Mouse (Mus musculus) left cerebral cortex, adult 11 months (tissue): ENCODE data around the gene Proser3.

ENCODE experiments used
- DNase-seq: peaks from one replicate; pipeline ENCODE4 v3.0.0; 2022; ENCODE audit warnings: low spot score

Gene Proser3

GRCm38 (mm10) chr7:30579950-30580349 lies 27.9 kb upstream of the Proser3 start:
- no peak for DNase-seq

- no peak for DNase-seq
Observed at GRCm38 (mm10) chr7:30572969-30573368, 20.9 kb upstream of the Proser3 start.

- DNase-seq, result no peak
Observed at GRCm38 (mm10) chr7:30572389-30572788, 20.3 kb upstream of the Proser3 start.

GRCm38 (mm10) chr7:30567555-30567954 lies 15.5 kb upstream of the Proser3 start:
- no peak for DNase-seq

GRCm38 (mm10) chr7:30566033-30566432 lies 13.9 kb upstream of the Proser3 start:
- no peak for DNase-seq

- no peak for DNase-seq
Observed at GRCm38 (mm10) chr7:30564970-30565571, 13.0 kb upstream of the Proser3 start, which contains the start of gene Igflr1. TSS of gene Igflr1 (plus strand) at chr7:30565427.

- no peak for DNase-seq
Observed at GRCm38 (mm10) chr7:30563906-30564280, 11.8 kb upstream of the Proser3 start.

- peak; percentile 93 for DNase-seq
Observed at GRCm38 (mm10) chr7:30563117-30563905, 11.2 kb upstream of the Proser3 start, which contains the start of the genes U2af1l4, Gm49396 and Psenen. TSS of gene U2af1l4 (plus strand) at chr7:30563301. TSS of gene Gm49396 (plus strand) at chr7:30563344. TSS of gene Psenen (minus strand) at chr7:30563627.

- no peak for DNase-seq
Observed at GRCm38 (mm10) chr7:30562526-30563116, 10.5 kb upstream of the Proser3 start.

- no peak for DNase-seq
Observed at GRCm38 (mm10) chr7:30560296-30560695, 8.2 kb upstream of the Proser3 start.

GRCm38 (mm10) chr7:30559443-30559954 lies 7.4 kb upstream of the Proser3 start, which contains the start of gene Lin37:
TSS of gene Lin37 (minus strand) at chr7:30559838.
- DNase-seq, result peak; percentile 98

- DNase-seq, result no peak
Observed at GRCm38 (mm10) chr7:30558656-30559442, 6.8 kb upstream of the Proser3 start.

GRCm38 (mm10) chr7:30557901-30558514 lies 5.9 kb upstream of the Proser3 start:
- no peak for DNase-seq

- DNase-seq, result no peak
Observed at GRCm38 (mm10) chr7:30556894-30557536, 4.9 kb upstream of the Proser3 start.

- no peak for DNase-seq
Observed at GRCm38 (mm10) chr7:30553810-30554584, 1.9 kb upstream of the Proser3 start.

GRCm38 (mm10) chr7:30553021-30553589 lies 1.0 kb upstream of the Proser3 start:
- DNase-seq, result no peak

- DNase-seq, result no peak
Observed at GRCm38 (mm10) chr7:30551445-30552101, 526 bp downstream of the Proser3 start.

GRCm38 (mm10) chr7:30550603-30551002 lies 1.5 kb downstream of the Proser3 start:
- DNase-seq, result no peak

- DNase-seq, result no peak
Observed at GRCm38 (mm10) chr7:30549880-30550279, 2.2 kb downstream of the Proser3 start.
